Mouse (Mus musculus) small intestine, adult 2 months (tissue): ENCODE results near the gene Ufd1.

Source experiments
- CTCF ChIP-seq: fragments of 200-500 bp; IDR thresholded peaks from 2 replicates; pipeline ENCODE4 v1.5.1; 2012; ENCODE audit warnings: low read depth, mild to moderate bottlenecking, control low read depth, inconsistent platforms, low read length, moderate library complexity, mixed read lengths; ENCODE audit not compliant: insufficient replicate concordance, insufficient read length; ENCODE audit errors: extremely low read depth
- POLR2A ChIP-seq: fragments of 200-500 bp; IDR thresholded peaks from 2 replicates; pipeline ENCODE4 v1.6.1; 2012; ENCODE audit warnings: low read depth, mild to moderate bottlenecking, control low read depth, inconsistent platforms, low read length, moderate library complexity

- TF ChIP-seq CTCF (no peak), POLR2A (no peak)
These were observed 26.8 kb downstream of the Ufd1 start for GRCm38 (mm10) chr16:18838346-18838745.
